9 mouse cellular contexts compared by ENCODE assay signal in the genomic region with DNA sequence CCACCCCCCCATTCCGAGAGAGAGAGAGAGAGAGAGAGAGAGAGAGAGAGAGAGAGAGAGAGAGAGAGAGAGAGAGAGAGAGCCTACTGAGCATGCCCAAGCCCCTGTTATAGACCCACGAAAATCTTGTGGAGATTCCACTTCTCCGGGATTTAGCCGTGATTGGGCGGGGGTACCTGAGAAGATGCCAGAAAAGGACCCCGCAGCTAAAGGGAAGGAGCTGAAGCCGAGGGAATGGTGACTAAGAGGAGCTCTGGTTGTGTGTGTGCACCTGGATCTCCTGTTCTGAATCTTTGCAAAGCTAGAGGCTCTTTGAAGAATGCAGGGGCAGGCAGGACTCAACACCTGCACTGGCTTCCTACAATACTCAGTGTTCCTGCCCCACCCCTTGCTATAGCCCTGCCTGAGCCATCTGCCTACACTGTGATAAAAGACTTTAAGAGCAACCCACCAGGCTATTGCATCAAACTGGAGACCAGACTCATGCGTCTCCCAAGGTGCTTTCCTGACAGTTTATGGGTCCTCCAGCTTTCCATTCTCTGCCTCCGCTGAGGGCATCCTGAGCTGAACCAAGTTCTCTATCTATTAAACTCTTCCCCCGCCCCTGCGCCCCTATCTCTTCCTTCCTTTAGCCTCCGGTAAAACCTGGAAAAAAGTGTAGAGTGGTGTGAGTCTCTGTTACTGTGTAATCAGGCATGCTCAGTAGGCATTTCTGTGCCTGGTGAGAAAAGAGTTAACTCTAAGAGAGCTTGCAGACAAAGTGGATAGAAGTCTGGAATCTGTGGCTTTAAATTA. TPM values are rescaled to one million over a fixed set of nuclear protein-coding genes. Genes with fewer than 3 reads are reported as not detected.
DNase-seq lines count a peak whose midpoint lies in the region; ATAC-seq and TF ChIP-seq lines count a peak whose summit lies in the region.
"Had no signal": no experiment of that assay in that cellular context is flagged by ENCODE, and none has a peak within 500 bp of the region (broad histone marks: within the 10 kb centered on the region; RNA-seq: fewer than 3 reads in every experiment).

No protein-coding gene starts in this region.

- H3K27ac ChIP-seq in forebrain, postnatal 0 days (ENCODE audit: low read depth, low read length) = peak overlapping the region; percentile 90
- no peak overlapping the region for H3K27ac ChIP-seq in limb, embryonic 15.5 days
- no peak overlapping the region for H3K27ac ChIP-seq in lung, postnatal 0 days (ENCODE audit: low read length)
- H3K27ac ChIP-seq: heart, embryonic 10.5 days had no signal

- peak; percentile 86 for ATAC-seq in forebrain, postnatal 0 days
- no peak for ATAC-seq in limb, embryonic 15.5 days (ENCODE audit: insufficient number of reproducible peaks, low FRiP score, low TSS enrichment, low read depth)
- ATAC-seq in lung, postnatal 0 days = no peak

- H3K4me2 ChIP-seq in forebrain, postnatal 0 days (ENCODE audit: low read depth) = peak overlapping the region; percentile 50
- peak overlapping the region; percentile 33; the same call in 1 of the 2 replicates for H3K4me2 ChIP-seq in limb, embryonic 15.5 days
- H3K4me2 ChIP-seq in lung, postnatal 0 days (replicated peaks; ENCODE audit: low read depth, low read length) = no peak overlapping the region

- TF ChIP-seq EP300 in lung, postnatal 0 days (IDR thresholded peaks at IDR 0.05) = no peak

- peak overlapping the region; percentile 60 for H3K4me3 ChIP-seq in forebrain, postnatal 0 days (ENCODE audit: low read depth, low read length)
- H3K4me3 ChIP-seq in limb, embryonic 15.5 days = no peak overlapping the region
- no peak overlapping the region for H3K4me3 ChIP-seq in lung, postnatal 0 days (ENCODE audit: low read depth, low read length)

- H3K36me3 ChIP-seq in forebrain, postnatal 0 days (ENCODE audit: insufficient read depth) = peaks cover 7% of the 10 kb centered on the region
- no peaks in the 10 kb centered on the region for H3K36me3 ChIP-seq in limb, embryonic 15.5 days
- H3K36me3 ChIP-seq in lung, postnatal 0 days (ENCODE audit: insufficient read depth, low read length) = no peaks in the 10 kb centered on the region
- H3K36me3 ChIP-seq: heart, embryonic 10.5 days had no signal

- H3K9me3 ChIP-seq in forebrain, postnatal 0 days (ENCODE audit: low read length) = no peaks in the 10 kb centered on the region
- H3K9me3 ChIP-seq in limb, embryonic 15.5 days = 0 out of 2 replicates have a peak, but pooled peaks cover under 1% of the 10 kb centered on the region
- no peaks in the 10 kb centered on the region for H3K9me3 ChIP-seq in lung, postnatal 0 days (ENCODE audit: low read length)

- WGBS in forebrain, postnatal 0 days = 22% methylated on average over 12 of the region's 12 CpGs
- 30% methylated on average over 11 of the region's 12 CpGs for WGBS in limb, embryonic 15.5 days
- WGBS in lung, postnatal 0 days = 34% methylated on average over 12 of the region's 12 CpGs

- no peak for TF ChIP-seq CTCF in forebrain, postnatal 0 days (IDR thresholded peaks at IDR 0.05; ENCODE audit: low read depth)
- TF ChIP-seq CTCF in lung, postnatal 0 days (IDR thresholded peaks at IDR 0.05) = no peak

- peak; percentile 28 to 44 for DNase-seq in layer of hippocampus, adult 8-10 months (ENCODE audit: low spot score in 2 of 2)
- DNase-seq in layer of hippocampus, adult 18-20 months (ENCODE audit: low spot score in 2 of 2) = no peak
- DNase-seq in forebrain, postnatal 0 days = peak; percentile 88
- peak; percentile 22 to 28 for DNase-seq in right cerebral cortex, postnatal 36 days (ENCODE audit: low spot score in 2 of 2)
- DNase-seq in adrenal gland, adult 18-20 months (ENCODE audit: low spot score in 2 of 2) = no peak
- no peak for DNase-seq in adrenal gland, postnatal 36 days
- DNase-seq in lung, postnatal 0 days (ENCODE audit: low spot score) = no peak

- peak overlapping the region; percentile 73 for H3K9ac ChIP-seq in forebrain, postnatal 0 days
- H3K9ac ChIP-seq in limb, embryonic 15.5 days = no peak overlapping the region
- H3K9ac ChIP-seq in lung, postnatal 0 days (replicated peaks; ENCODE audit: low read depth) = no peak overlapping the region

- no peaks in the 10 kb centered on the region for H3K4me1 ChIP-seq in forebrain, postnatal 0 days (ENCODE audit: insufficient read depth)
- H3K4me1 ChIP-seq in limb, embryonic 15.5 days = 0 out of 2 replicates have a peak, but pooled peaks cover 5% of the 10 kb centered on the region
- no peaks in the 10 kb centered on the region for H3K4me1 ChIP-seq in lung, postnatal 0 days (ENCODE audit: insufficient read depth, low read depth, low read length)
- H3K4me1 ChIP-seq: heart, embryonic 10.5 days had no signal

- H3K27me3 ChIP-seq in forebrain, postnatal 0 days (ENCODE audit: insufficient read depth, low read length) = no peaks in the 10 kb centered on the region
- no peaks in the 10 kb centered on the region for H3K27me3 ChIP-seq in limb, embryonic 15.5 days
- H3K27me3 ChIP-seq in lung, postnatal 0 days (replicated peaks; ENCODE audit: insufficient read depth, low read length) = no peaks in the 10 kb centered on the region

RNA-seq across cellular contexts. Expression of a gene that starts 0.4 kb away (rescaled TPM):
- 100 to 1,000 TPM; 452 to 476 (median 472) TPM for total RNA-seq in layer of hippocampus, adult 8-10 months (2022)
- total RNA-seq in layer of hippocampus, adult 18-20 months (2021) = 100 to 1,000 TPM; 412 to 435 TPM
- total RNA-seq in forebrain, postnatal 0 days (2014; rRNA removed) = 348 and 376 TPM in 2 replicates
- 99.8 and 242 TPM in 2 replicates for polyA plus RNA-seq in forebrain, postnatal 0 days (2015; fragmentation: Nextera tagmentation; extraction: Ambion mirVana)
- polyA plus RNA-seq in limb, embryonic 15.5 days (2015; fragmentation: Nextera tagmentation; extraction: Ambion mirVana) = 12.0 and 12.4 TPM in 2 replicates
- 10 to 100 TPM; 12.1 to 15.1 TPM for total RNA-seq in adrenal gland, adult 18-20 months (2021)
- total RNA-seq in adrenal gland, postnatal 36 days (2021) = 10 to 100 TPM in 1 of 2 experiments, 1 to 10 TPM in 1; 5.4 to 12.8 TPM
- polyA plus RNA-seq in lung, postnatal 0 days (2015; fragmentation: Nextera tagmentation; extraction: Ambion mirVana) = 1.3 and 2.6 TPM in 2 replicates

Comparison
In these comparisons a context has a peak if more than half of its experiments do, and no peak if none do; other contexts are left out.
1. DNase-seq: peak in layer of hippocampus, adult 8-10 months (2 of 2), forebrain, postnatal 0 days (single experiment) and right cerebral cortex, postnatal 36 days (2 of 2); none in layer of hippocampus, adult 18-20 months (0 of 2), adrenal gland, adult 18-20 months (0 of 2), adrenal gland, postnatal 36 days (0 of 2) and lung, postnatal 0 days (single experiment).
2. RNA of a gene that starts 0.4 kb away (total RNA-seq): 452 to 476 TPM in layer of hippocampus, adult 8-10 months, 412 to 435 TPM in layer of hippocampus, adult 18-20 months and 348 to 376 TPM in forebrain, postnatal 0 days; 12.1 to 15.1 TPM in adrenal gland, adult 18-20 months and 5.4 to 12.8 TPM in adrenal gland, postnatal 36 days; every median in the first group is over 10 times any median in the second.